Mouse (Mus musculus): ENCODE data around the gene Acot3. TPM values are rescaled to one million over a fixed set of nuclear protein-coding genes. Genes with fewer than 3 reads are reported as not detected.
"Not testable (repeated sequence)": the region's sequence is repeated elsewhere in the genome, so short reads cannot be mapped to it uniquely, and the experiment has no call there.

The Acot3 gene
- 3.2 and 4.8 TPM in 2 replicates for polyA plus RNA-seq (2015; fragmentation: Nextera tagmentation; extraction: Ambion mirVana)

GRCm38 (mm10) chr12:84051937-84052474 lies at the start of gene Acot3:
Gene Acot3, plus strand, starts transcription at chr12:84052144.
- H3K27ac ChIP-seq = no peak within 1 kb of the TSS
- H3K4me1 ChIP-seq (replicated peaks) = peaks cover 4% of the 10 kb centered on the region; the same call in 1 of the 2 replicates
- H3K4me2 ChIP-seq (replicated peaks) = peak within 1 kb of the TSS; percentile 91
- WGBS = 62% methylated on average over 5 of the region's 5 CpGs
- no peaks in the 10 kb centered on the region for H3K9me3 ChIP-seq
- no peak for ATAC-seq
- peak within 1 kb of the TSS; percentile 44; the same call in 1 of the 2 replicates for H3K4me3 ChIP-seq (replicated peaks)
- H3K36me3 ChIP-seq = no peaks in the 10 kb centered on the region
- 0 out of 2 replicates have a peak, but pooled peaks cover 4% of the 10 kb centered on the region for H3K27me3 ChIP-seq (replicated peaks)
- no peak within 1 kb of the TSS for H3K9ac ChIP-seq

GRCm38 (mm10) chr12:84003866-84004265 lies 48.1 kb upstream of the Acot3 start:
- no peak overlapping the region for H3K27ac ChIP-seq
- ATAC-seq = no peak
- no peaks in the 10 kb centered on the region for H3K9me3 ChIP-seq
- H3K36me3 ChIP-seq = no peaks in the 10 kb centered on the region
- H3K4me3 ChIP-seq (replicated peaks) = no peak overlapping the region
- no peak overlapping the region for H3K9ac ChIP-seq
- H3K27me3 ChIP-seq (replicated peaks) = no peaks in the 10 kb centered on the region
- WGBS = 94% methylated on average over 1 of the region's 1 CpGs
- no peaks in the 10 kb centered on the region; the same call in 1 of the 2 replicates for H3K4me1 ChIP-seq (replicated peaks)
- no peak overlapping the region for H3K4me2 ChIP-seq (replicated peaks)

- Histone ChIP-seq H3K36me3 (no peaks in the 10 kb centered on the region), H3K9me3 (no peaks in the 10 kb centered on the region), H3K4me2 (replicated peaks) (no peak overlapping the region), H3K27ac (no peak overlapping the region), H3K4me3 (replicated peaks) (no peak overlapping the region), H3K27me3 (replicated peaks) (no peaks in the 10 kb centered on the region), H3K9ac (no peak overlapping the region), H3K4me1 (replicated peaks) (peaks cover 7% of the 10 kb centered on the region; the same call in 1 of the 2 replicates)
- no peak for ATAC-seq
- 91% methylated on average over 12 of the region's 12 CpGs for WGBS
Observed at GRCm38 (mm10) chr12:84008251-84008650, 43.7 kb upstream of the Acot3 start.

- H3K4me1 ChIP-seq (replicated peaks) = peaks cover 7% of the 10 kb centered on the region; the same call in 1 of the 2 replicates
- H3K4me3 ChIP-seq (replicated peaks) = peak overlapping the region; percentile 48
- H3K9me3 ChIP-seq = no peaks in the 10 kb centered on the region
- H3K27me3 ChIP-seq (replicated peaks) = no peaks in the 10 kb centered on the region
- WGBS = 57% methylated on average over 8 of the region's 8 CpGs
- H3K36me3 ChIP-seq = no peaks in the 10 kb centered on the region
- peak overlapping the region; percentile 79 for H3K27ac ChIP-seq
- H3K9ac ChIP-seq = peak overlapping the region; percentile 28; the same call in 1 of the 2 replicates
- peak overlapping the region; percentile 62 for H3K4me2 ChIP-seq (replicated peaks)
- ATAC-seq = peak; percentile 23; the same call in 1 of the 2 replicates
Observed at GRCm38 (mm10) chr12:84008729-84009128, 43.2 kb upstream of the Acot3 start.

GRCm38 (mm10) chr12:84009171-84009965 lies 42.6 kb upstream of the Acot3 start, which contains the start of gene Acot1:
Gene Acot1, plus strand, starts transcription at chr12:84009490.
- H3K9me3 ChIP-seq; H3K36me3 ChIP-seq; H3K27me3 ChIP-seq (replicated peaks); H3K4me1 ChIP-seq (replicated peaks): not testable (repeated sequence)
- ATAC-seq = peak; percentile 99
- Histone ChIP-seq H3K4me3 (replicated peaks) (peak within 1 kb of the TSS; percentile 48), H3K4me2 (replicated peaks) (peak within 1 kb of the TSS; percentile 62), H3K27ac (peak within 1 kb of the TSS; percentile 79), H3K9ac (peak within 1 kb of the TSS; percentile 59)
- WGBS = under 1% methylated on average over 67 of the region's 70 CpGs

GRCm38 (mm10) chr12:84010201-84010600 lies 41.7 kb upstream of the Acot3 start:
- H3K4me1 ChIP-seq (replicated peaks) = peaks cover 7% of the 10 kb centered on the region; the same call in 1 of the 2 replicates
- no peaks in the 10 kb centered on the region for H3K9me3 ChIP-seq
- WGBS = 61% methylated on average over 3 of the region's 3 CpGs
- no peaks in the 10 kb centered on the region for H3K36me3 ChIP-seq
- H3K4me3 ChIP-seq (replicated peaks) = peak overlapping the region; percentile 48
- H3K27me3 ChIP-seq (replicated peaks) = no peaks in the 10 kb centered on the region
- peak overlapping the region; percentile 59 for H3K9ac ChIP-seq
- 0 out of 2 replicates have a peak overlapping the region, but pooled peaks have one; percentile 79 for H3K27ac ChIP-seq
- H3K4me2 ChIP-seq (replicated peaks) = peak overlapping the region; percentile 62
- no peak for ATAC-seq

- 53% methylated on average over 12 of the region's 12 CpGs for WGBS
- Histone ChIP-seq H3K4me2 (replicated peaks) (peak overlapping the region; percentile 62), H3K27ac (no peak overlapping the region), H3K27me3 (replicated peaks) (no peaks in the 10 kb centered on the region), H3K36me3 (no peaks in the 10 kb centered on the region), H3K9ac (no peak overlapping the region), H3K4me3 (replicated peaks) (peak overlapping the region; percentile 14), H3K4me1 (replicated peaks) (peaks cover 7% of the 10 kb centered on the region; the same call in 1 of the 2 replicates), H3K9me3 (no peaks in the 10 kb centered on the region)
- no peak for ATAC-seq
Observed at GRCm38 (mm10) chr12:84011251-84012040, 40.5 kb upstream of the Acot3 start.

GRCm38 (mm10) chr12:84013130-84013529 lies 38.8 kb upstream of the Acot3 start:
- no peak overlapping the region for H3K4me3 ChIP-seq (replicated peaks)
- no peaks in the 10 kb centered on the region for H3K27me3 ChIP-seq (replicated peaks)
- 0 out of 2 replicates have a peak, but pooled peaks cover 2% of the 10 kb centered on the region for H3K36me3 ChIP-seq
- H3K27ac ChIP-seq = no peak overlapping the region
- no peak overlapping the region for H3K4me2 ChIP-seq (replicated peaks)
- no peak for ATAC-seq
- WGBS = 73% methylated on average over 6 of the region's 6 CpGs
- H3K4me1 ChIP-seq (replicated peaks) = peaks cover 7% of the 10 kb centered on the region; the same call in 1 of the 2 replicates
- H3K9me3 ChIP-seq = no peaks in the 10 kb centered on the region
- H3K9ac ChIP-seq = no peak overlapping the region

- Histone ChIP-seq H3K4me2 (replicated peaks) (no peak overlapping the region), H3K9me3 (no peaks in the 10 kb centered on the region), H3K9ac (no peak overlapping the region), H3K27me3 (replicated peaks) (no peaks in the 10 kb centered on the region), H3K27ac (no peak overlapping the region), H3K4me3 (replicated peaks) (no peak overlapping the region), H3K4me1 (replicated peaks) (peaks cover 7% of the 10 kb centered on the region; the same call in 1 of the 2 replicates), H3K36me3 (0 out of 2 replicates have a peak, but pooled peaks cover 2% of the 10 kb centered on the region)
- no peak for ATAC-seq
- WGBS = 88% methylated on average over 7 of the region's 7 CpGs
Observed at GRCm38 (mm10) chr12:84013701-84014100, 38.2 kb upstream of the Acot3 start.

- H3K4me2 ChIP-seq (replicated peaks) = not testable (repeated sequence)
- 24% methylated on average over 7 of the region's 7 CpGs for WGBS
Observed at GRCm38 (mm10) chr12:84020528-84020927, 31.4 kb upstream of the Acot3 start.

GRCm38 (mm10) chr12:84022266-84022665 lies 29.7 kb upstream of the Acot3 start:
- H3K9ac ChIP-seq; H3K36me3 ChIP-seq; ATAC-seq; H3K4me3 ChIP-seq (replicated peaks); H3K27me3 ChIP-seq (replicated peaks); H3K4me2 ChIP-seq (replicated peaks); H3K27ac ChIP-seq; H3K4me1 ChIP-seq (replicated peaks); H3K9me3 ChIP-seq: not testable (repeated sequence)
- 90% methylated on average over 4 of the region's 4 CpGs for WGBS

More at GRCm38 (mm10) chr12:84020528-84020927, 31.4 kb upstream of the Acot3 start:
- not testable (repeated sequence) for H3K9me3 ChIP-seq; H3K27ac ChIP-seq; H3K36me3 ChIP-seq; H3K9ac ChIP-seq; H3K4me3 ChIP-seq (replicated peaks); H3K4me1 ChIP-seq (replicated peaks); H3K27me3 ChIP-seq (replicated peaks)
- ATAC-seq = peak; percentile 91
